Mouse (Mus musculus) liver, embryonic 14.5 days (tissue): ENCODE data around the gene Eno3.

Experiments used
- CTCF ChIP-seq: IDR thresholded peaks from 2 replicates; pipeline ENCODE4 v1.5.1; 2016; ENCODE audit warnings: antibody characterized with exemption, low read depth, control low read depth
- EP300 ChIP-seq: IDR thresholded peaks from 2 replicates; pipeline ENCODE4 v1.6.1; 2016; ENCODE audit warnings: antibody characterized with exemption, low read depth

DNA sequence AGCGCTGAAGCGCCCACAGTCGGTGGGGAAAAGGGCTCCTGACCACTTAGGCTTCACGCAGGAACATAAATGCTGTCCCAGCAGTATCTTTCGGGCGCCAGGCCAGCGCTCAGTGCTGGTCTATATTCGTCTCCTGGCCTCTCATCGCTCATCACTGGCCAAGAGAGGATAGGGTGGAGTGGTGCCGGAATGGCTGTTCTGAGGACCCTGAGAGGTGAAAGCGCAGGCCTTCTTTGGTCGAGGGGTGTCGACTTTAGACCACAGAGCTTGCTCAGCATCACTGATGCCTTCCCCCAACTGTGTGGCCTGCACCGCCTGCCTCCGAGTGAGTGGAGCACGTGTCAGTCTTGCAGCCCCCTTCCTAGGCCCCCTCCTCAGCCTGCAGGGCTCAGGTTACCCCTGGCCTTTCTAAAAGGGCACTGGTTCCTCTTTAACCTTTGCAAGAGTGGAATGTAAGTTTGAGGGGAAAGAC, 510 bp upstream of the Eno3 start:
- TF ChIP-seq CTCF: no peak
- TF ChIP-seq EP300: no peak
